Mouse (Mus musculus) midbrain, embryonic 11.5 days (tissue): ENCODE measurements around the gene Shf. TPM values are rescaled to one million over a fixed set of nuclear protein-coding genes. Genes with fewer than 3 reads are reported as not detected.

Experiments used
- ATAC-seq: fragments of 200-750 bp; cut with Nextera tagmentation; 2 replicates; pipeline ENCODE4 v1.8.0; 2017; ENCODE audit warnings: moderate TSS enrichment, moderate library complexity; ENCODE audit not compliant: low FRiP score
- DNase-seq: peaks from one replicate; pipeline ENCODE4 v3.0.0; 2015; ENCODE audit warnings: low spot score; ENCODE audit errors: missing footprints
- H3K27ac ChIP-seq: fragments of 300-500 bp; sonication (generic); 2 replicates; pipeline ENCODE4 v1.5.1; 2014; ENCODE audit warnings: low read depth, low read length
- H3K27me3 ChIP-seq: fragments of 300-500 bp; sonication (generic); 2 replicates; pipeline ENCODE4 v1.6.1; 2014; ENCODE audit warnings: mild to moderate bottlenecking, low read length, moderate library complexity, mixed read lengths; ENCODE audit not compliant: control insufficient read depth, insufficient read depth
- H3K36me3 ChIP-seq: fragments of 300-500 bp; sonication (generic); 2 replicates; pipeline ENCODE4 v1.6.1; 2014; ENCODE audit warnings: mild to moderate bottlenecking, low read length, moderate library complexity, mixed read lengths; ENCODE audit not compliant: control insufficient read depth, insufficient read depth
- H3K4me1 ChIP-seq: fragments of 300-500 bp; sonication (generic); 2 replicates; pipeline ENCODE4 v1.6.1; 2014; ENCODE audit warnings: low read length; ENCODE audit not compliant: control insufficient read depth, insufficient read depth
- H3K4me2 ChIP-seq: fragments of 300-500 bp; sonication (generic); 2 replicates; pipeline ENCODE4 v1.6.1; 2014; ENCODE audit warnings: mild to moderate bottlenecking, moderate library complexity
- H3K4me3 ChIP-seq: fragments of 300-500 bp; sonication (generic); 2 replicates; pipeline ENCODE4 v1.5.1; 2014; ENCODE audit warnings: low read depth, low read length
- H3K9ac ChIP-seq: fragments of 300-500 bp; sonication (generic); 2 replicates; pipeline ENCODE4 v1.6.1; 2014; ENCODE audit warnings: low read length
- H3K9me3 ChIP-seq: fragments of 300-500 bp; sonication (generic); 2 replicates; pipeline ENCODE4 v1.6.1; 2016; ENCODE audit warnings: low read length; ENCODE audit not compliant: control insufficient read depth
- WGBS: fragments of 180-500 bp; shearing (Covaris S2); extraction: QIAGEN DNeasy Blood & Tissue Kit; methylation state at CpG from one replicate; pipeline ENCODE4 v1.1.7; 2014; 5-methylcytosine and 5-hydroxymethylcytosine counted together
- polyA plus RNA-seq: library from polyadenylated mRNA; unstranded; fragments of >200 nt; fragmentation: Nextera tagmentation; extraction: Ambion mirVana; gene quantifications from 2 replicates; pipeline ENCODE4 v1.2.1, GENCODE M21; 2014

The Shf gene
- polyA plus RNA-seq, 1 experiment from 2014 or later: 9.2 TPM

GRCm38 (mm10) chr2:122304544-122304943, 64.4 kb downstream of the Shf start:
- ATAC-seq: no peak
- no peaks in the 10 kb centered on the region for H3K36me3 ChIP-seq
- WGBS: 91% methylated on average over 6 of the region's 6 CpGs
- H3K9me3 ChIP-seq: no peaks in the 10 kb centered on the region
- no peak overlapping the region for H3K4me2 ChIP-seq
- DNase-seq: no peak
- H3K9ac ChIP-seq: no peak overlapping the region
- H3K27ac ChIP-seq: no peak overlapping the region
- H3K27me3 ChIP-seq: peaks cover 33% of the 10 kb centered on the region
- peaks cover 4% of the 10 kb centered on the region; the same call in 1 of the 2 replicates for H3K4me1 ChIP-seq
- no peak overlapping the region for H3K4me3 ChIP-seq

- Histone ChIP-seq H3K4me2 (no peak overlapping the region), H3K27ac (no peak overlapping the region), H3K4me1 (peaks cover 18% of the 10 kb centered on the region), H3K27me3 (peaks cover 52% of the 10 kb centered on the region), H3K36me3 (no peaks in the 10 kb centered on the region), H3K9ac (no peak overlapping the region), H3K9me3 (no peaks in the 10 kb centered on the region), H3K4me3 (no peak overlapping the region)
- 12% methylated on average over 9 of the region's 9 CpGs for WGBS
- DNase-seq: peak; percentile 93
- ATAC-seq: 0 out of 2 replicates have a peak, but pooled peaks have one; percentile 51
Measured at GRCm38 (mm10) chr2:122302574-122303241, 66.3 kb downstream of the Shf start.

GRCm38 (mm10) chr2:122301921-122302573, 66.9 kb downstream of the Shf start:
- ATAC-seq: no peak

GRCm38 (mm10) chr2:122301081-122301920, 67.7 kb downstream of the Shf start:
- no peak overlapping the region for H3K27ac ChIP-seq
- no peak overlapping the region for H3K9ac ChIP-seq
- no peaks in the 10 kb centered on the region for H3K36me3 ChIP-seq
- H3K4me2 ChIP-seq: peak overlapping the region; percentile 39
- ATAC-seq (peak; percentile 43), DNase-seq (peak; percentile 95)
- no peaks in the 10 kb centered on the region for H3K9me3 ChIP-seq
- peaks cover 21% of the 10 kb centered on the region for H3K4me1 ChIP-seq
- H3K4me3 ChIP-seq: peak overlapping the region; percentile 14
- H3K27me3 ChIP-seq: peaks cover 64% of the 10 kb centered on the region
- under 1% methylated on average over 47 of the region's 48 CpGs for WGBS

More at GRCm38 (mm10) chr2:122301921-122302573, 66.9 kb downstream of the Shf start:
- Histone ChIP-seq H3K4me1 (peaks cover 21% of the 10 kb centered on the region), H3K4me2 (peak overlapping the region; percentile 39), H3K4me3 (peak overlapping the region; percentile 14), H3K27ac (no peak overlapping the region), H3K9me3 (no peaks in the 10 kb centered on the region), H3K36me3 (no peaks in the 10 kb centered on the region), H3K9ac (no peak overlapping the region), H3K27me3 (peaks cover 58% of the 10 kb centered on the region)
- WGBS: 8% methylated on average over 23 of the region's 23 CpGs
- DNase-seq: peak; percentile 94

- no peak overlapping the region for H3K4me2 ChIP-seq
- H3K4me3 ChIP-seq: no peak overlapping the region
- H3K9me3 ChIP-seq: no peaks in the 10 kb centered on the region
- H3K9ac ChIP-seq: no peak overlapping the region
- no peaks in the 10 kb centered on the region for H3K36me3 ChIP-seq
- peaks cover 71% of the 10 kb centered on the region for H3K27me3 ChIP-seq
- no peak for ATAC-seq
- 4% methylated on average over 14 of the region's 14 CpGs for WGBS
- H3K27ac ChIP-seq: no peak overlapping the region
- no peak for DNase-seq
- H3K4me1 ChIP-seq: peaks cover 21% of the 10 kb centered on the region
Measured at GRCm38 (mm10) chr2:122300656-122301020, 68.3 kb downstream of the Shf start.

- H3K36me3 ChIP-seq: no peaks in the 10 kb centered on the region
- no peak overlapping the region for H3K4me3 ChIP-seq
- H3K27ac ChIP-seq: no peak overlapping the region
- peak; percentile 91 for DNase-seq
- no peak overlapping the region for H3K4me2 ChIP-seq
- ATAC-seq: no peak
- no peaks in the 10 kb centered on the region for H3K9me3 ChIP-seq
- WGBS: 6% methylated on average over 14 of the region's 14 CpGs
- no peak overlapping the region for H3K9ac ChIP-seq
- H3K27me3 ChIP-seq: peaks cover 76% of the 10 kb centered on the region
- H3K4me1 ChIP-seq: peaks cover 21% of the 10 kb centered on the region
Measured at GRCm38 (mm10) chr2:122299911-122300655, 68.9 kb downstream of the Shf start.

Other genes starting within 250 kb of the Shf start
- gene B2m, start 221.5 kb downstream of the Shf start, polyA plus RNA-seq: 124 and 131 TPM in 2 replicates
- gene Trim69, start 208.5 kb downstream of the Shf start, polyA plus RNA-seq: not detected in 2 replicates
- not detected in 2 replicates for gene Patl2, start 183.0 kb downstream of the Shf start, polyA plus RNA-seq
- not detected in 2 replicates for gene Terb2, start 182.9 kb downstream of the Shf start, polyA plus RNA-seq
- 34.2 and 38.1 TPM in 2 replicates for gene Sord, start 134.4 kb downstream of the Shf start, polyA plus RNA-seq
- 0.03 TPM in 1 of 2 replicates, not detected in the other for gene Duox2, start 70.7 kb downstream of the Shf start, polyA plus RNA-seq
- gene Duoxa2, start 70.3 kb downstream of the Shf start, polyA plus RNA-seq: not detected in 2 replicates
- not detected in 2 replicates for gene Duoxa1, start 55.4 kb downstream of the Shf start, polyA plus RNA-seq
- gene Duox1, start 53.5 kb downstream of the Shf start, polyA plus RNA-seq: 0.04 TPM in 1 of 2 replicates, not detected in the other
- gene Slc28a2, start 57.3 kb upstream of the Shf start, polyA plus RNA-seq: 0.22 TPM in 1 of 2 replicates, not detected in the other
- gene Gm14085, start 115.8 kb upstream of the Shf start, polyA plus RNA-seq: not detected in 2 replicates
- gene Gatm, start 242.1 kb upstream of the Shf start, polyA plus RNA-seq: 25.4 and 28.3 TPM in 2 replicates